Mouse (Mus musculus): ENCODE results near the gene Mrto4.
"Not testable (repeated sequence)": the region's sequence is repeated elsewhere in the genome, so short reads cannot be mapped to it uniquely, and the experiment has no call there.

Mrto4 gene

GRCm38 (mm10) chr4:139351931-139352711 is at the start of gene Mrto4, which contains the start of the genes Emc1 and Ubr4:
Gene Mrto4 (minus strand): TSS chr4:139352576.
Gene Emc1 (plus strand): TSS chr4:139352587.
Gene Ubr4 (plus strand): TSS chr4:139352609.
- DNase-seq: peak; percentile 88

- DNase-seq: no peak
Observed at GRCm38 (mm10) chr4:139400487-139400886, 48.1 kb upstream of the Mrto4 start.

- no peak for DNase-seq
Observed at GRCm38 (mm10) chr4:139395431-139395830, 43.1 kb upstream of the Mrto4 start.

GRCm38 (mm10) chr4:139389557-139389956 is 37.2 kb upstream of the Mrto4 start:
- no peak for DNase-seq

- peak; percentile 94 for DNase-seq
Observed at GRCm38 (mm10) chr4:139386869-139387319, 34.5 kb upstream of the Mrto4 start.

GRCm38 (mm10) chr4:139385841-139386240 is 33.5 kb upstream of the Mrto4 start:
- not testable (repeated sequence) for DNase-seq

GRCm38 (mm10) chr4:139382231-139382630 is 29.9 kb upstream of the Mrto4 start:
- DNase-seq: no peak

GRCm38 (mm10) chr4:139381452-139381845 is 29.1 kb upstream of the Mrto4 start:
- no peak for DNase-seq

- DNase-seq: peak; percentile 21
Observed at GRCm38 (mm10) chr4:139380775-139381451, 28.5 kb upstream of the Mrto4 start.

- DNase-seq: peak; percentile 99
Observed at GRCm38 (mm10) chr4:139380207-139380748, 27.9 kb upstream of the Mrto4 start.

GRCm38 (mm10) chr4:139379719-139380118 is 27.3 kb upstream of the Mrto4 start:
- no peak for DNase-seq

- no peak for DNase-seq
Observed at GRCm38 (mm10) chr4:139373531-139373930, 21.2 kb upstream of the Mrto4 start.

GRCm38 (mm10) chr4:139373130-139373529 is 20.8 kb upstream of the Mrto4 start:
- DNase-seq: no peak

GRCm38 (mm10) chr4:139368038-139368437 is 15.7 kb upstream of the Mrto4 start:
- DNase-seq: no peak

- DNase-seq: no peak
Observed at GRCm38 (mm10) chr4:139367336-139367735, 15.0 kb upstream of the Mrto4 start.

GRCm38 (mm10) chr4:139360761-139361548 is 8.6 kb upstream of the Mrto4 start:
- DNase-seq: no peak

- DNase-seq: peak; percentile 46
Observed at GRCm38 (mm10) chr4:139357211-139357610, 4.8 kb upstream of the Mrto4 start.

GRCm38 (mm10) chr4:139352832-139353231 is 456 bp upstream of the Mrto4 start:
- no peak for DNase-seq

GRCm38 (mm10) chr4:139345416-139346019 is 6.9 kb downstream of the Mrto4 start:
- no peak for DNase-seq

GRCm38 (mm10) chr4:139343718-139344117 is 8.7 kb downstream of the Mrto4 start:
- no peak for DNase-seq

- peak; percentile 60 for DNase-seq
Observed at GRCm38 (mm10) chr4:139341556-139342233, 10.7 kb downstream of the Mrto4 start.

- no peak for DNase-seq
Observed at GRCm38 (mm10) chr4:139340835-139341234, 11.5 kb downstream of the Mrto4 start.

All from lung, postnatal 36 days (tissue).